Mouse (Mus musculus): ENCODE results near the gene Vwce. TPM values are rescaled to one million over a fixed set of nuclear protein-coding genes. Genes with fewer than 3 reads are reported as not detected.

Vwce gene
- polyA plus RNA-seq, 1 experiment from 2014 or later = 2.1 TPM

- Histone ChIP-seq H3K36me3 (peaks cover 64% of the 10 kb centered on the region), H3K4me3 (no peak overlapping the region), H3K27me3 (no peaks in the 10 kb centered on the region), H3K4me1 (peaks cover 10% of the 10 kb centered on the region), H3K4me2 (replicated peaks) (no peak overlapping the region), H3K9ac (no peak overlapping the region), H3K27ac (peak overlapping the region; percentile 32), H3K9me3 (no peaks in the 10 kb centered on the region)
- WGBS = 26% methylated on average over 8 of the region's 8 CpGs
- ATAC-seq (ENCODE audit: insufficient number of reproducible peaks, insufficient read depth, low FRiP score, low TSS enrichment) = peak; percentile 70
Measured at GRCm38 (mm10) chr19:10709360-10710087, 75.5 kb downstream of the Vwce start.

- Histone ChIP-seq H3K4me1 (peaks cover 10% of the 10 kb centered on the region), H3K9me3 (no peaks in the 10 kb centered on the region), H3K27ac (peak overlapping the region; percentile 32), H3K27me3 (no peaks in the 10 kb centered on the region), H3K36me3 (peaks cover 64% of the 10 kb centered on the region), H3K4me3 (no peak overlapping the region), H3K4me2 (replicated peaks) (no peak overlapping the region), H3K9ac (no peak overlapping the region)
- ATAC-seq (ENCODE audit: insufficient number of reproducible peaks, insufficient read depth, low FRiP score, low TSS enrichment) = no peak
- 79% methylated on average over 9 of the region's 9 CpGs for WGBS
Measured at GRCm38 (mm10) chr19:10710088-10710511, 76.1 kb downstream of the Vwce start.

- no peak overlapping the region for H3K4me2 ChIP-seq (replicated peaks)
- no peaks in the 10 kb centered on the region for H3K9me3 ChIP-seq
- no peak for ATAC-seq (ENCODE audit: insufficient number of reproducible peaks, insufficient read depth, low FRiP score, low TSS enrichment)
- no peak overlapping the region for H3K4me3 ChIP-seq
- H3K36me3 ChIP-seq = peaks cover 64% of the 10 kb centered on the region
- H3K27ac ChIP-seq = no peak overlapping the region
- no peak overlapping the region for H3K9ac ChIP-seq
- H3K27me3 ChIP-seq = no peaks in the 10 kb centered on the region
- 94% methylated on average over 4 of the region's 4 CpGs for WGBS
- H3K4me1 ChIP-seq = peaks cover 10% of the 10 kb centered on the region
Measured at GRCm38 (mm10) chr19:10710751-10711150, 76.7 kb downstream of the Vwce start.

GRCm38 (mm10) chr19:10712194-10712593 lies 78.2 kb downstream of the Vwce start:
- Histone ChIP-seq H3K27me3 (no peaks in the 10 kb centered on the region), H3K9me3 (no peaks in the 10 kb centered on the region), H3K27ac (no peak overlapping the region), H3K9ac (no peak overlapping the region), H3K4me2 (replicated peaks) (no peak overlapping the region), H3K4me1 (peaks cover 10% of the 10 kb centered on the region), H3K4me3 (no peak overlapping the region), H3K36me3 (peaks cover 54% of the 10 kb centered on the region)
- 95% methylated on average over 7 of the region's 7 CpGs for WGBS
- ATAC-seq (ENCODE audit: insufficient number of reproducible peaks, insufficient read depth, low FRiP score, low TSS enrichment) = no peak

- H3K36me3 ChIP-seq = peaks cover 50% of the 10 kb centered on the region
- H3K9me3 ChIP-seq = no peaks in the 10 kb centered on the region
- no peak overlapping the region for H3K4me2 ChIP-seq (replicated peaks)
- no peak for ATAC-seq (ENCODE audit: insufficient number of reproducible peaks, insufficient read depth, low FRiP score, low TSS enrichment)
- H3K4me1 ChIP-seq = peaks cover 10% of the 10 kb centered on the region
- WGBS = 94% methylated on average over 12 of the region's 12 CpGs
- no peak overlapping the region for H3K9ac ChIP-seq
- no peak overlapping the region for H3K27ac ChIP-seq
- H3K4me3 ChIP-seq = no peak overlapping the region
- no peaks in the 10 kb centered on the region for H3K27me3 ChIP-seq
Measured at GRCm38 (mm10) chr19:10712646-10713045, 78.6 kb downstream of the Vwce start.

GRCm38 (mm10) chr19:10713551-10713950 lies 79.5 kb downstream of the Vwce start:
- Histone ChIP-seq H3K27me3 (no peaks in the 10 kb centered on the region), H3K4me2 (replicated peaks) (no peak overlapping the region), H3K9ac (no peak overlapping the region), H3K36me3 (peaks cover 43% of the 10 kb centered on the region), H3K4me3 (no peak overlapping the region), H3K4me1 (peaks cover 10% of the 10 kb centered on the region), H3K9me3 (no peaks in the 10 kb centered on the region), H3K27ac (no peak overlapping the region)
- ATAC-seq (ENCODE audit: insufficient number of reproducible peaks, insufficient read depth, low FRiP score, low TSS enrichment) = no peak
- WGBS = 92% methylated on average over 10 of the region's 10 CpGs

- no peak overlapping the region for H3K4me2 ChIP-seq (replicated peaks)
- peaks cover 7% of the 10 kb centered on the region for H3K4me1 ChIP-seq
- H3K9me3 ChIP-seq = no peaks in the 10 kb centered on the region
- no peaks in the 10 kb centered on the region for H3K27me3 ChIP-seq
- ATAC-seq (ENCODE audit: insufficient number of reproducible peaks, insufficient read depth, low FRiP score, low TSS enrichment) = no peak
- peaks cover 40% of the 10 kb centered on the region for H3K36me3 ChIP-seq
- H3K27ac ChIP-seq = no peak overlapping the region
- WGBS = 80% methylated on average over 6 of the region's 6 CpGs
- H3K4me3 ChIP-seq = no peak overlapping the region
- no peak overlapping the region for H3K9ac ChIP-seq
Measured at GRCm38 (mm10) chr19:10714168-10714567, 80.2 kb downstream of the Vwce start.

- Histone ChIP-seq H3K27me3 (no peaks in the 10 kb centered on the region), H3K9me3 (no peaks in the 10 kb centered on the region), H3K4me3 (no peak overlapping the region), H3K9ac (no peak overlapping the region), H3K4me2 (replicated peaks) (no peak overlapping the region), H3K27ac (0 out of 2 replicates have a peak overlapping the region, but pooled peaks have one; percentile 37), H3K36me3 (peaks cover 40% of the 10 kb centered on the region), H3K4me1 (no peaks in the 10 kb centered on the region)
- 37% methylated on average over 4 of the region's 4 CpGs for WGBS
- no peak for ATAC-seq (ENCODE audit: insufficient number of reproducible peaks, insufficient read depth, low FRiP score, low TSS enrichment)
Measured at GRCm38 (mm10) chr19:10714682-10715475, 80.9 kb downstream of the Vwce start.

GRCm38 (mm10) chr19:10715476-10715875 lies 81.5 kb downstream of the Vwce start:
- Histone ChIP-seq H3K4me2 (replicated peaks) (no peak overlapping the region), H3K27ac (no peak overlapping the region), H3K4me3 (no peak overlapping the region), H3K36me3 (peaks cover 36% of the 10 kb centered on the region), H3K9me3 (no peaks in the 10 kb centered on the region), H3K27me3 (no peaks in the 10 kb centered on the region), H3K9ac (no peak overlapping the region), H3K4me1 (peaks cover 2% of the 10 kb centered on the region; the same call in 1 of the 2 replicates)
- WGBS = 86% methylated on average over 6 of the region's 6 CpGs
- no peak for ATAC-seq (ENCODE audit: insufficient number of reproducible peaks, insufficient read depth, low FRiP score, low TSS enrichment)

Other genes starting within 250 kb of the Vwce start
- 0.71 and 2.1 TPM in 2 replicates for gene Syt7, start 245.1 kb upstream of the Vwce start, polyA plus RNA-seq (2016; fragmentation: Nextera tagmentation; extraction: Ambion mirVana)
- gene Lrrc10b, start 176.7 kb upstream of the Vwce start, polyA plus RNA-seq (2016; fragmentation: Nextera tagmentation; extraction: Ambion mirVana) = 0.52 and 0.59 TPM in 2 replicates
- gene Ppp1r32, start 151.3 kb upstream of the Vwce start, polyA plus RNA-seq (2016; fragmentation: Nextera tagmentation; extraction: Ambion mirVana) = 0.14 and 0.17 TPM in 2 replicates
- gene Cpsf7, start 108.9 kb upstream of the Vwce start, polyA plus RNA-seq (2016; fragmentation: Nextera tagmentation; extraction: Ambion mirVana) = 49.8 and 52.0 TPM in 2 replicates
- gene Sdhaf2, start 108.1 kb upstream of the Vwce start, polyA plus RNA-seq (2016; fragmentation: Nextera tagmentation; extraction: Ambion mirVana) = 57.0 and 58.8 TPM in 2 replicates
- gene Tmem216, start 78.0 kb upstream of the Vwce start, polyA plus RNA-seq (2016; fragmentation: Nextera tagmentation; extraction: Ambion mirVana) = 61.7 and 62.5 TPM in 2 replicates
- 15.1 and 16.5 TPM in 2 replicates for gene Cyb561a3, start 57.0 kb upstream of the Vwce start, polyA plus RNA-seq (2016; fragmentation: Nextera tagmentation; extraction: Ambion mirVana)
- 38.7 and 40.3 TPM in 2 replicates for gene Tmem138, start 56.9 kb upstream of the Vwce start, polyA plus RNA-seq (2016; fragmentation: Nextera tagmentation; extraction: Ambion mirVana)
- gene Ddb1, start 28.9 kb upstream of the Vwce start, polyA plus RNA-seq (2016; fragmentation: Nextera tagmentation; extraction: Ambion mirVana) = 433 and 434 TPM in 2 replicates
- gene Tkfc, start 28.6 kb upstream of the Vwce start, polyA plus RNA-seq (2016; fragmentation: Nextera tagmentation; extraction: Ambion mirVana) = 19.3 and 19.6 TPM in 2 replicates
- not detected in 2 replicates for gene Pga5, start 43.9 kb downstream of the Vwce start, polyA plus RNA-seq (2016; fragmentation: Nextera tagmentation; extraction: Ambion mirVana)
- 34.9 and 35.0 TPM in 2 replicates for gene Vps37c, start 54.5 kb downstream of the Vwce start, polyA plus RNA-seq (2016; fragmentation: Nextera tagmentation; extraction: Ambion mirVana)
- gene Cd5, start 104.8 kb downstream of the Vwce start, polyA plus RNA-seq (2016; fragmentation: Nextera tagmentation; extraction: Ambion mirVana) = 0.22 and 0.27 TPM in 2 replicates
- gene Cd6, start 195.8 kb downstream of the Vwce start, polyA plus RNA-seq (2016; fragmentation: Nextera tagmentation; extraction: Ambion mirVana) = 0.09 TPM in 1 of 2 replicates, not detected in the other
- 0.27 and 0.32 TPM in 2 replicates for gene Slc15a3, start 205.5 kb downstream of the Vwce start, polyA plus RNA-seq (2016; fragmentation: Nextera tagmentation; extraction: Ambion mirVana)
- 130 and 135 TPM in 2 replicates for gene Tmem132a, start 235.7 kb downstream of the Vwce start, polyA plus RNA-seq (2016; fragmentation: Nextera tagmentation; extraction: Ambion mirVana)
- 73.2 and 75.8 TPM in 2 replicates for gene Tmem109, start 247.8 kb downstream of the Vwce start, polyA plus RNA-seq (2016; fragmentation: Nextera tagmentation; extraction: Ambion mirVana)

Measured in embryonic facial prominence, embryonic 12.5 days (tissue).